Mouse (Mus musculus) ES-Bruce4 (cell line): ENCODE results near the gene Fgf2. TPM values are rescaled to one million over a fixed set of nuclear protein-coding genes. Genes with fewer than 3 reads are reported as not detected.
A peak's percentile ranks its signal among the peaks of the same experiment; 100 is the strongest.

Experiments used
- H3K27ac ChIP-seq: 2 replicates; pipeline ENCODE4 v1.5.1; 2012; ENCODE audit warnings: low read length, inconsistent platforms; ENCODE audit not compliant: insufficient read depth
- H3K27me3 ChIP-seq: 2 replicates; pipeline ENCODE4 v1.6.1; 2012; ENCODE audit warnings: mild to moderate bottlenecking, low read length, inconsistent platforms; ENCODE audit not compliant: control insufficient read depth, poor library complexity, insufficient read depth, severe bottlenecking
- H3K36me3 ChIP-seq: 2 replicates; pipeline ENCODE4 v1.6.1; 2012; ENCODE audit warnings: inconsistent platforms, mild to moderate bottlenecking, low read length, moderate library complexity; ENCODE audit not compliant: control insufficient read depth, poor library complexity, insufficient read depth, severe bottlenecking
- H3K4me1 ChIP-seq: one replicate; pipeline ENCODE4 v1.8.1; 2011; ENCODE audit warnings: low read length; ENCODE audit not compliant: control insufficient read depth, insufficient read depth
- H3K4me3 ChIP-seq: 2 replicates; pipeline ENCODE4 v1.5.1; 2011; ENCODE audit warnings: low read depth, mild to moderate bottlenecking, low read length
- H3K9ac ChIP-seq: 2 replicates; pipeline ENCODE4 v1.6.1; 2012; ENCODE audit warnings: low read depth, mild to moderate bottlenecking, inconsistent platforms; ENCODE audit not compliant: poor library complexity, severe bottlenecking
- H3K9me3 ChIP-seq: replicated peaks from 2 replicates; pipeline ENCODE4 v1.6.1; 2012; ENCODE audit warnings: mild to moderate bottlenecking, low read length, inconsistent platforms; ENCODE audit not compliant: control insufficient read depth, poor library complexity, insufficient read depth, severe bottlenecking
- CTCF ChIP-seq: IDR thresholded peaks from one replicate; pipeline ENCODE4 v1.8.1; 2011; ENCODE audit warnings: low read depth, low read length
- EP300 ChIP-seq: IDR thresholded peaks from 2 replicates; pipeline ENCODE4 v1.6.1; 2011; ENCODE audit warnings: low read depth, low read length; ENCODE audit not compliant: insufficient read depth
- POLR2A ChIP-seq: IDR thresholded peaks from one replicate; pipeline ENCODE4 v1.8.1; 2011; ENCODE audit warnings: low read length; ENCODE audit not compliant: insufficient read depth
- polyA plus RNA-seq: library from polyadenylated mRNA; stranded (reverse); fragments of >200 nt; gene quantifications from 2 replicates; pipeline ENCODE4 v1.2.4, GENCODE M21; 2011; ENCODE audit warnings: low read depth; ENCODE audit not compliant: missing spikeins, insufficient read depth, insufficient read length

Gene Fgf2
- polyA plus RNA-seq, 1 experiment = 0.90 TPM

GRCm38 (mm10) chr3:37414413-37414960 lies 66.3 kb downstream of the Fgf2 start:
- H3K9ac ChIP-seq = no peak overlapping the region
- no peak for TF ChIP-seq EP300
- TF ChIP-seq POLR2A = no peak
- TF ChIP-seq CTCF = no peak
- H3K4me3 ChIP-seq = no peak overlapping the region
- no peaks in the 10 kb centered on the region for H3K4me1 ChIP-seq
- no peak overlapping the region for H3K27ac ChIP-seq
- no peaks in the 10 kb centered on the region for H3K9me3 ChIP-seq
- no peaks in the 10 kb centered on the region for H3K27me3 ChIP-seq
- no peaks in the 10 kb centered on the region; the same call in 1 of the 2 replicates for H3K36me3 ChIP-seq

- peak overlapping the region; percentile 77 for H3K9ac ChIP-seq
- H3K4me3 ChIP-seq = no peak overlapping the region
- no peaks in the 10 kb centered on the region for H3K4me1 ChIP-seq
- no peak overlapping the region for H3K27ac ChIP-seq
- no peaks in the 10 kb centered on the region; the same call in 1 of the 2 replicates for H3K36me3 ChIP-seq
- H3K27me3 ChIP-seq = no peaks in the 10 kb centered on the region
- no peaks in the 10 kb centered on the region for H3K9me3 ChIP-seq
- TF ChIP-seq CTCF = no peak
- TF ChIP-seq POLR2A = no peak
- no peak for TF ChIP-seq EP300
These were observed 70.2 kb downstream of the Fgf2 start for GRCm38 (mm10) chr3:37418341-37418740.

DNA sequence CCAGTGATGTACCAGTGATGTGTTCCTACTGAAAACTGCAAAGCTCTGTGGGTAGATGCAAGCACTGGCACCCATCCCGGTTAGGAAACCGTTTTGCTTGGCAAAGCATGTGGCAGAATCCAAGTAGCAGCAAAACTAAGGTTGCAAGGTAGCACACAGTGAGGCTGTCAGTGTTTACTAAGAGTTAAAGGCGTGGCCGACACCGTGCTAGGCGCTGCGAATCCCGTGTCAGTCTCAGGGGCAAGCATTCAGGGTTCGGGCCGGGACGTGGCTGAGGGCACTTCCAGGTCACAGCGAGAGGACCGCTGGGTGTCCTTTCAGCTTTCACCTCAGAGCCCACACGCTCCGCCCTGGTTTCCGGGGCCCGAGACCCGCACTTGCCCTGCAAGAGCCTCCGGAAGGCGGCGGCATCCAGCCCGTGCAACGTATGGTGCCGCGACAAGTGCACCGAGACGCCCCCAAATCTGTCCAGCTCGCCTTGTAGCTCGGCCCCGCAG lies 70.9 kb downstream of the Fgf2 start:
- H3K9ac ChIP-seq = peak overlapping the region; percentile 77
- no peak for TF ChIP-seq CTCF
- TF ChIP-seq EP300 = no peak
- no peak for TF ChIP-seq POLR2A
- H3K27me3 ChIP-seq = no peaks in the 10 kb centered on the region
- H3K4me1 ChIP-seq = no peaks in the 10 kb centered on the region
- H3K9me3 ChIP-seq = no peaks in the 10 kb centered on the region
- peak overlapping the region; percentile 32 for H3K27ac ChIP-seq
- H3K4me3 ChIP-seq = peak overlapping the region; percentile 92
- H3K36me3 ChIP-seq = no peaks in the 10 kb centered on the region; the same call in 1 of the 2 replicates

DNA sequence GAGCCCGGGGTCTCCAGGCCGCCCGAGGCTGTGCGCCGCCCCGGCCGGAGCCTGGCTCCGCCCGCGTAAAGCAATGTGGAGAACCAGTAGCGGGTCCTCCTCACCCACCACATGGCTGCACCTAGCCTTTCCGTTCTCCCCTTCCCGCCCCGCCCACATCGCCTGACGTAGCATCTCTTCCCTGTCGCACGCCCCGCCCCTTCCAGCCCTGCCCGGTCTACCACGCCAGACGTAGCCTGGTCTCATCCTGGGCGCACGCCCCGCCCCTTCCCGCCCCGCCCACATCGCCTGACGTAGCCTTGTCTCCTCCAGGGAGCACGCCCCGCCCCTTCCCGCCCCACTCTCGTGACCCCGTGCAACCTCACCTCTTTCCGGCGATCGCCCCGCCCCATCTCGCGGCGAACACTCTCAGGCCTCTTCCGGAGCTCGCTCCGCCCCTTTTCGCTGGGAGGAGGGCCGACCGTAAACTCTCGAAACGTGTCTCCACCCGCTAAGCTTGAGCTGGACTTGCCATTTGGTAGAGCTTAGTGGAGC lies 71.4 kb downstream of the Fgf2 start, which contains the start of gene Spata5:
Gene Spata5 (plus strand): TSS at position 439 of the 534 bp plus-strand sequence.
- Histone ChIP-seq H3K27me3 (no peaks in the 10 kb centered on the region), H3K36me3 (no peaks in the 10 kb centered on the region; the same call in 1 of the 2 replicates), H3K9me3 (no peaks in the 10 kb centered on the region), H3K4me3 (peak within 1 kb of the TSS; percentile 92), H3K27ac (peak within 1 kb of the TSS; percentile 49), H3K9ac (peak within 1 kb of the TSS; percentile 77), H3K4me1 (no peaks in the 10 kb centered on the region)
- TF ChIP-seq EP300 (0 out of 2 replicates have a peak, but pooled peaks have one; percentile 3), CTCF (no peak), POLR2A (peak; percentile 84)

- Histone ChIP-seq H3K9me3 (no peaks in the 10 kb centered on the region), H3K36me3 (no peaks in the 10 kb centered on the region; the same call in 1 of the 2 replicates), H3K27ac (peak within 1 kb of the TSS; percentile 49), H3K9ac (peak within 1 kb of the TSS; percentile 77), H3K4me1 (no peaks in the 10 kb centered on the region), H3K27me3 (no peaks in the 10 kb centered on the region), H3K4me3 (peak within 1 kb of the TSS; percentile 92)
- no peak for TF ChIP-seq POLR2A
- TF ChIP-seq CTCF = no peak
- no peak for TF ChIP-seq EP300
These were observed 71.9 kb downstream of the Fgf2 start, which contains the start of gene Nudt6 for GRCm38 (mm10) chr3:37420072-37420471. TSS of gene Nudt6 (minus strand) at chr3:37420211.

GRCm38 (mm10) chr3:37420641-37421040 lies 72.5 kb downstream of the Fgf2 start:
- Histone ChIP-seq H3K27ac (peak overlapping the region; percentile 13), H3K4me3 (peak overlapping the region; percentile 90), H3K9ac (peak overlapping the region; percentile 74), H3K27me3 (no peaks in the 10 kb centered on the region), H3K4me1 (no peaks in the 10 kb centered on the region), H3K36me3 (peaks cover 3% of the 10 kb centered on the region; the same call in 1 of the 2 replicates), H3K9me3 (no peaks in the 10 kb centered on the region)
- TF ChIP-seq POLR2A (no peak), EP300 (no peak), CTCF (no peak)
